Mouse (Mus musculus): Measurements from ENCODE around the gene Slc25a16.

GRCm38 (mm10) chr10:62902829-62903228 is 17.6 kb upstream of the Slc25a16 start:
- TF ChIP-seq EP300 (optimal IDR thresholded peaks at IDR 0.05) (no peak), CTCF (IDR thresholded peaks at IDR 0.05; ENCODE audit: low read depth) (no peak)
